Mouse (Mus musculus) ES-Bruce4 (cell line): ENCODE results near the gene Cpa4. TPM values are rescaled to one million over a fixed set of nuclear protein-coding genes. Genes with fewer than 3 reads are reported as not detected.

Experiments
- H3K27ac ChIP-seq: 2 replicates; pipeline ENCODE4 v1.5.1; 2012; ENCODE audit warnings: low read length, inconsistent platforms; ENCODE audit not compliant: insufficient read depth
- H3K27me3 ChIP-seq: 2 replicates; pipeline ENCODE4 v1.6.1; 2012; ENCODE audit warnings: mild to moderate bottlenecking, low read length, inconsistent platforms; ENCODE audit not compliant: control insufficient read depth, poor library complexity, insufficient read depth, severe bottlenecking
- H3K36me3 ChIP-seq: 2 replicates; pipeline ENCODE4 v1.6.1; 2012; ENCODE audit warnings: inconsistent platforms, mild to moderate bottlenecking, low read length, moderate library complexity; ENCODE audit not compliant: control insufficient read depth, poor library complexity, insufficient read depth, severe bottlenecking
- H3K4me1 ChIP-seq: one replicate; pipeline ENCODE4 v1.8.1; 2011; ENCODE audit warnings: low read length; ENCODE audit not compliant: control insufficient read depth, insufficient read depth
- H3K4me3 ChIP-seq: 2 replicates; pipeline ENCODE4 v1.5.1; 2011; ENCODE audit warnings: low read depth, mild to moderate bottlenecking, low read length
- H3K9ac ChIP-seq: 2 replicates; pipeline ENCODE4 v1.6.1; 2012; ENCODE audit warnings: low read depth, mild to moderate bottlenecking, inconsistent platforms; ENCODE audit not compliant: poor library complexity, severe bottlenecking
- H3K9me3 ChIP-seq: replicated peaks from 2 replicates; pipeline ENCODE4 v1.6.1; 2012; ENCODE audit warnings: mild to moderate bottlenecking, low read length, inconsistent platforms; ENCODE audit not compliant: control insufficient read depth, poor library complexity, insufficient read depth, severe bottlenecking
- CTCF ChIP-seq: IDR thresholded peaks from one replicate; pipeline ENCODE4 v1.8.1; 2011; ENCODE audit warnings: low read depth, low read length
- EP300 ChIP-seq: IDR thresholded peaks from 2 replicates; pipeline ENCODE4 v1.6.1; 2011; ENCODE audit warnings: low read depth, low read length; ENCODE audit not compliant: insufficient read depth
- POLR2A ChIP-seq: IDR thresholded peaks from one replicate; pipeline ENCODE4 v1.8.1; 2011; ENCODE audit warnings: low read length; ENCODE audit not compliant: insufficient read depth
- polyA plus RNA-seq: library from polyadenylated mRNA; stranded (reverse); fragments of >200 nt; gene quantifications from 2 replicates; pipeline ENCODE4 v1.2.4, GENCODE M21; 2011; ENCODE audit warnings: low read depth; ENCODE audit not compliant: missing spikeins, insufficient read depth, insufficient read length

Cpa4 gene
- polyA plus RNA-seq, 1 experiment, result not detected

DNA sequence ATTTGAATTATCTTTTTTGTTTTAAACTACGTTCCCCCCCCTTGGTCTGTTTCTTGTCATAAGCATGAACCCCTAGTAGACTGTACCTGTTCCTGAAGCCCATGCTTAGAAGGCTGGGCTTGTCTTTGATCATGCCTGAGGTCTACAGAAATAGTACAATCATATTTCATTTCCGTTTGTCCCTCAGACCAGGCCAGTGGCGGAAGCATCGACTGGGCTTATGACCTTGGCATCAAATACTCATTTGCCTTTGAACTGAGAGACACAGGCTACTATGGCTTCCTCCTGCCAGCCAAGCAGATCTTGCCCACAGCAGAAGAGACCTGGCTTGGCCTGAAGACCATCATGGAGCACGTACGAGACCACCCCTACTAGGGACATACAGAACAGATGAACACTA, 4.1 kb upstream of the Cpa4 start:
- no peaks in the 10 kb centered on the region for H3K4me1 ChIP-seq

GRCm38 (mm10) chr6:30569331-30569730, 1.2 kb downstream of the Cpa4 start:
- Histone ChIP-seq H3K4me1 (no peaks in the 10 kb centered on the region), H3K36me3 (no peaks in the 10 kb centered on the region), H3K4me3 (no peak overlapping the region), H3K27ac (no peak overlapping the region), H3K9ac (no peak overlapping the region), H3K27me3 (no peaks in the 10 kb centered on the region), H3K9me3 (no peaks in the 10 kb centered on the region)
- TF ChIP-seq POLR2A (no peak), EP300 (no peak), CTCF (no peak)

More for the DNA sequence above, 4.1 kb upstream of the Cpa4 start:
- Histone ChIP-seq H3K27me3 (no peaks in the 10 kb centered on the region; the same call in 1 of the 2 replicates), H3K36me3 (no peaks in the 10 kb centered on the region), H3K9me3 (no peaks in the 10 kb centered on the region), H3K9ac (no peak overlapping the region), H3K4me3 (no peak overlapping the region), H3K27ac (no peak overlapping the region)
- TF ChIP-seq CTCF (no peak), POLR2A (no peak), EP300 (no peak)

GRCm38 (mm10) chr6:30570012-30570411, 1.8 kb downstream of the Cpa4 start:
- Histone ChIP-seq H3K9ac (no peak overlapping the region), H3K4me3 (no peak overlapping the region), H3K27me3 (no peaks in the 10 kb centered on the region), H3K36me3 (no peaks in the 10 kb centered on the region), H3K27ac (no peak overlapping the region), H3K9me3 (no peaks in the 10 kb centered on the region), H3K4me1 (no peaks in the 10 kb centered on the region)
- no peak for TF ChIP-seq POLR2A
- TF ChIP-seq EP300, result no peak
- no peak for TF ChIP-seq CTCF

DNA sequence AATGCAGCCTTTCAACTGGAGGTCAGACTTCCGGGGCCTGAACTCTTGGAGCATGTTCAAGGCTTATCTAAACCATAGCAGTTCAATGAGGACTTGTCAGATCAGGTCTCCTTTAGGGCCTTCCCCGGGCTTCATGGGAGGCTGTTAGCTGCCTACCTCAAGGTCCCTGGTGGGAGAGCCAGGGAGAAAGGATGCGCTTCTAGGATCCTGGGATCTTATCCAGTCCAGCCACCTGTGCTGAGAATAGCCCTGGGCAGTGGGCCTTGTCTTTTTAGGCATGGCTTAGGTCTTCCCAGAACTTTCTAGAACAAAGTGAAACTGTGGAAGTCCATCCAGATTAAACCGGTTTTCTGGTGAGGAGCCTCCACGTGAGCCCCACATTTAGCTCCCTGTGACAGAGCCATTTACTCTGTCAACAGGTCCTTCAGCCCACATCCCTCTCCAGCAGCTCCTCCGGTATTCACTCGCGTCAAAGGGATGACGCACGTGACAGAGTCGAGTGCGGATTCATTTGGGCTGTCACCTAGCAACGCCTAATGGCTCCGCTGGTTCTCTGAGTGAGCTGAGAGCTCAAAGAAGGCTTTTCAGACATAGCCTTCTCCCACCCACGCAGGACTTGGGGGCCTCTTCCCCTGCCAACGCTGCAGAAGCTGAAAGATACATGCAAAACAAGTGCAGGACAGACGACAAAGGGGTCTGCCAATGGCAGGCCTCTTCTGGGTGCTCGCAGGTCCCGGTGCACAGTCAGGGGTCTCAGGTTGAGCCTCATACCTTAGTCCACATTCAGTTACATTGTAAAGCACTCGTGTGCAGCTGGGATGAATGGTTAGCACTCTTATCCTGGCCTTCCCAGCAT, 4.5 kb downstream of the Cpa4 start:
- no peak for TF ChIP-seq EP300
- TF ChIP-seq POLR2A, result no peak
- no peak for TF ChIP-seq CTCF
- no peaks in the 10 kb centered on the region for H3K36me3 ChIP-seq
- no peaks in the 10 kb centered on the region for H3K4me1 ChIP-seq
- H3K9ac ChIP-seq, result no peak overlapping the region
- no peaks in the 10 kb centered on the region for H3K9me3 ChIP-seq
- no peak overlapping the region for H3K27ac ChIP-seq
- no peak overlapping the region for H3K4me3 ChIP-seq
- no peaks in the 10 kb centered on the region; the same call in 1 of the 2 replicates for H3K27me3 ChIP-seq

GRCm38 (mm10) chr6:30573380-30573779, 5.2 kb downstream of the Cpa4 start:
- TF ChIP-seq POLR2A (no peak), EP300 (no peak)
- Histone ChIP-seq H3K9me3 (no peaks in the 10 kb centered on the region), H3K27ac (no peak overlapping the region), H3K36me3 (no peaks in the 10 kb centered on the region), H3K4me1 (no peaks in the 10 kb centered on the region), H3K9ac (no peak overlapping the region), H3K27me3 (no peaks in the 10 kb centered on the region; the same call in 1 of the 2 replicates), H3K4me3 (no peak overlapping the region)

DNA sequence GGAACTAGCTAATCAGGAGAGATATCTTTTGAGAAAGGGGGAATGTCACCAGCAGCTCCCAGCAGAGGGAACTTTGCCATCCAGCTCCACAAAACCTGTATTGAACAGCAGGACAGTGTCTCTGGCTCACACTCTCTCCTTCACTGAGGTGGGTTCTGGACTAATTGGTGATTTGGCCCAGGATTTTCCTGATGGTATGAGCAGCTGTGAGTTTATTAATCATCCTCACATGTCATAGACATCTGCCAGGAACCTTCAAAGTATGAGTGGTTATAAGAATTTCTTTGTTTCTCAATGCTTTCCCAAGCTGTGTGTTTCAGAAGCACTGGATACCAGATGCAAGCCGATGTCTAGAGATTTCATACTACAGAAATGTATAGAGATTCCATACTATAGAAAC, 6.8 kb downstream of the Cpa4 start:
- TF ChIP-seq POLR2A, result no peak
- no peak for TF ChIP-seq CTCF
- TF ChIP-seq EP300, result no peak
- Histone ChIP-seq H3K9ac (no peak overlapping the region), H3K4me1 (no peaks in the 10 kb centered on the region), H3K27me3 (no peaks in the 10 kb centered on the region; the same call in 1 of the 2 replicates), H3K27ac (no peak overlapping the region), H3K4me3 (no peak overlapping the region), H3K36me3 (no peaks in the 10 kb centered on the region), H3K9me3 (no peaks in the 10 kb centered on the region)
